Mouse (Mus musculus) left cerebral cortex, postnatal 4 days (tissue): ENCODE results near the gene Brd3. TPM values are rescaled to one million over a fixed set of nuclear protein-coding genes. Genes with fewer than 3 reads are reported as not detected.
A peak's percentile ranks its signal among the peaks of the same experiment; 100 is the strongest.
"Not testable (repeated sequence)": the region's sequence is repeated elsewhere in the genome, so short reads cannot be mapped to it uniquely, and the experiment has no call there.

ENCODE experiments used
- DNase-seq: peaks from one replicate; pipeline ENCODE4 v3.0.0-alpha.2; 2022
- intact Hi-C: fragments of 180-260 bp; cut with DNase I; formaldehyde crosslinking; loops from one replicate; pipeline ENCODE4 v1.15.1; 2025
- total RNA-seq, 2 experiments: library from RNA; stranded (reverse); gene quantifications; 2 replicates each; pipeline ENCODE4 v1.2.3; 2021

Gene Brd3
- total RNA-seq, 2 experiments from 2014 or later: 119 to 123 TPM

GRCm38 (mm10) chr2:27514639-27515328 lies 7.3 kb upstream of the Brd3 start, which contains the start of gene Wdr5:
Gene Wdr5, plus strand, starts transcription at chr2:27515157.
- peak; percentile 97 for DNase-seq
- intact Hi-C loops: loop anchor here (5.0 kb wide), 1 partner anchor 42 kb away; no protein-coding TSS in a partner anchor

DNA sequence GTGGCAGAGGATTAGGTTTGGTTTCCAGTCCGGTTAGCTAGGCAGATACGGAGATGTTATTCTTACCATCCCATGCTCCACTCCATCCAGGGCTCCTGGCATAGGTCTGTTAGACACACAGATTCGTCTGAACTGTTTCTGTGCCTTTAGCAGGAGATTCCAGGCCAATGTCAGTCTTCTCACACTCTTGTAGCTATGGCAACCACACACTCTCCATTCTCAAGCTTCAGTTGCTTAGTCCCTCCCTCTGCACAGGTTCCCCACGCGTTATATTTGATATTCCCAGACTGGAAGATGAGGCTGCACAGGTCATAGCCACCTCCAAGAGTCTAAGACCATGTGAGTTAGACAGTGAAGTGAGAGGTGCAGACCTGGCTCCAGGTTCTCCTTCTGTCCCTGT lies 6.4 kb upstream of the Brd3 start:
- intact Hi-C loops: no loop called here
- no peak for DNase-seq

- DNase-seq: no peak
- intact Hi-C loops: no loop called here
Observed at GRCm38 (mm10) chr2:27512909-27513308, 5.4 kb upstream of the Brd3 start.

GRCm38 (mm10) chr2:27510706-27511105 lies 3.2 kb upstream of the Brd3 start:
- intact Hi-C loops: no loop called here
- DNase-seq: no peak

GRCm38 (mm10) chr2:27506658-27507057 lies 804 bp downstream of the Brd3 start:
- intact Hi-C loops: not testable (repeated sequence)

DNA sequence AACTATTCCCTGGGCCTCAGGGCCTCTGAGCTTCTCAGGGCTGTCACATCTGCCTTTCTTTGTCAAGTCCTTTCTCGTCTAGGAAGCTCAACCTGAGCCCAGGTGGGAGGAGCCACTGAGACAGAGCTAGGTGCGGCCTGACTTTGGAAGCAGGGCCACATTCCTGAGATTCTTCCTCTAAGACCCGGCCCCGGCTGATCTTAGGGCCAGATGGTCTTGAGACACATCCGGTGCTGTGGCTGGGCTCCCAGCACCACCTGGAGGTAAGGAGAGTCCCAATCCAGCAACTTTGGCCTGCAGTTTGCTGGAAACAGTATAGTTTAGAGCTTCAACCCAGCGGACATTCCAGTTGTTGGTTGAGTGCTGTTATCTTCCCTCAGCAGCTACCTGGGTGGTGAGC lies 1.9 kb downstream of the Brd3 start:
- no peak for DNase-seq
- intact Hi-C loops: no loop called here

More at GRCm38 (mm10) chr2:27506658-27507057, 804 bp downstream of the Brd3 start:
- DNase-seq: not testable (repeated sequence)

GRCm38 (mm10) chr2:27504113-27504885 lies 3.2 kb downstream of the Brd3 start:
- DNase-seq: no peak
- intact Hi-C loops: no loop called here

- intact Hi-C loops: no loop called here
- no peak for DNase-seq
Observed at GRCm38 (mm10) chr2:27496391-27497028, 11.0 kb downstream of the Brd3 start.

GRCm38 (mm10) chr2:27493971-27494370 lies 13.5 kb downstream of the Brd3 start:
- no peak for DNase-seq
- intact Hi-C loops: no loop called here

DNA sequence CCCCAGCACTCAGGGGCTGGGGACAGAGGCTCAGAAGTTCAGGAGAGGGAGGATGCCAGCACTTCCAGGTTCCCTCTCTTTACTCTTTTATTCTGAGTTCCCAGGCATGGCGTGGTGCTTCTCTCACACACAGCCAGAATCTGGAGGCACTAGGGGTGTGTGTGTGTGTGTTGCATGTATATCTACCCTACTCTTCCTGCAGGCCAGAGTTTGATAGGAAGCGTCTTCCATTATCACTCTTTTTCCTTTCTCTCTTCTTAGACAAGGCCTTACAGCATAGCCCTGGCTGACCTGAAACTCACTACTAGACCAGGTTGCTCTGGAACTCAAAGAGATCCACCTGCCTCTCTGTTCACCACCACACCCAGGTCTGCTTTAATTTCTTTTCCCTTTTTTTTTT lies 16.5 kb downstream of the Brd3 start:
- DNase-seq: no peak
- intact Hi-C loops: no loop called here

- intact Hi-C loops: no loop called here
- DNase-seq: no peak
Observed at GRCm38 (mm10) chr2:27488362-27488761, 19.1 kb downstream of the Brd3 start.

GRCm38 (mm10) chr2:27487336-27488049 lies 20.0 kb downstream of the Brd3 start:
- DNase-seq: no peak
- intact Hi-C loops: no loop called here

GRCm38 (mm10) chr2:27486725-27487124 lies 20.7 kb downstream of the Brd3 start:
- intact Hi-C loops: no loop called here
- no peak for DNase-seq

DNA sequence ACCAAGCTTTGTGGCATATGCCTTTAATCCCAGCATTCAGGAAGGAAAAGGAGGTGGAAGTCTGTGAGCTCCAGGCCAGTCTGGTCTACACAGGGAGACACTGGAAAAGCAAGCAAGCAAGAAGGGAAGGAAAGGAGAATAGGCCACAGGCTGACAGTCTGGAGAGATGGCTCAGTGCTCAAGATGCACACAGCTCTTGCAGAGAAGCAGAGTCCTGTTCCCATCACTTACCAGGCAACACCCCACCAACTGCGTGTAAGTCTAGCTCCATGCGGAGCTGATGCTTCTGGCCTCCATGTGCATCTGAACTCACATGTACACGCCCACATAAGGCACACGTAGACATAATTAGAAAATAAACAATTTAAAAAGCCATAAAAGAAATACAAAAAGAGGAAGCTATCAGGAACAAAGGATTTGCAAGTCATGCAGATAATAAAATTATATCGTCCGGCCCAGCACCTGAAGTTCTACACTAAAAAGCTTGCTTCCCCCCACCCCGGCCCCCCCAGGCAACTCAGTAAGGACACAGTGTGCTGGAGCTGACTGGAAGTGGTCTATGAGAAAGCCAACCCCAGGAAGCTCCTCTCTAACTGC lies 25.1 kb downstream of the Brd3 start:
- intact Hi-C loops: no loop called here
- no peak for DNase-seq

DNA sequence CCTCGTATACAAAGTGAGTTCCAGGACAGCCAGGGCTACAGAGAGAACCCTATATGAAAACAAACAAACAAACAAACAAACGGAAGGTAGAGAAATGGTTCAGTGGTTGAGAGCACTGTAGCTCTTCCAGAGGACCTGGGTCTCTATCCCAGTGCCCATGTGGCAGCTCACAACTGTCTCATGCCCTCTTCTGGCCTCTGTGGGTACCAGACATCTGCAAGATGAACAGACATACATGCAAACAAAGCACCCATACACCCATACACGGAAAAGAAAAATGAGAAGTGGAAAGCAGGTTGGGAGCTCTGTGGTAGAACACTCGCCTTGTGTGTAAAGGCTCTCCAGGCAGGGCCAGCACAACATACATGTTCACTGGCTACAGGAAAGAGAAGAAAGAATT lies 27.1 kb downstream of the Brd3 start:
- DNase-seq: no peak
- intact Hi-C loops: no loop called here

DNA sequence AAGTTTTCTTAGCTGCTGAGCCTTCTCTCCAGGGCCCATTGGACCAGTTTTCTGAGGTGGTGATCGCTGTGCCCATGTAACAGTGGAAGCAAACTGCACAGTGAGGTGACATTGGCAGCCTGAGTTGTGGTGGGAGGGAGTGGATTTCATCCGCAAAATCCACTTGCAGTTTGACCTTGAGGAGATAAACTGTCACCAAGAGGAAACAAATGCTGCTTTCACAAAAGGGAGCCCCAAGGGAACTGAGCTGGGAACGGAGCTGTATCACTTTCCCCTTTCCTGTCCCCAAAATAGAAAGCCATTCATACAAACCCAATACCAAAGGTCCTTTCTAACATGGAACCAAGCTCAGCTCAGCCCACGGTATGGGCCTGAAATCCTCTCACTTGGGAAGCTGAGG lies 27.6 kb downstream of the Brd3 start:
- intact Hi-C loops: no loop called here
- no peak for DNase-seq

- intact Hi-C loops: no loop called here
Observed at GRCm38 (mm10) chr2:27476303-27477192, 30.9 kb downstream of the Brd3 start.

GRCm38 (mm10) chr2:27475495-27476302 lies 31.8 kb downstream of the Brd3 start:
- intact Hi-C loops: no loop called here
- peak; percentile 95 for DNase-seq

More at GRCm38 (mm10) chr2:27476303-27477192, 30.9 kb downstream of the Brd3 start:
- peak; percentile 65 for DNase-seq
